Mouse (Mus musculus) spleen, adult 2 months (tissue): ENCODE measurements around the gene 4930558K02Rik.

Experiments used
- CTCF ChIP-seq: fragments of 200-500 bp; IDR thresholded peaks from 2 replicates; pipeline ENCODE4 v1.5.1; 2011; ENCODE audit warnings: mild to moderate bottlenecking, inconsistent platforms; ENCODE audit not compliant: insufficient read depth, insufficient read length, insufficient replicate concordance; ENCODE audit errors: extremely low read depth
- POLR2A ChIP-seq: fragments of 200-500 bp; IDR thresholded peaks from 2 replicates; pipeline ENCODE4 v1.6.1; 2011; ENCODE audit warnings: low read depth, low read length, inconsistent platforms

- TF ChIP-seq CTCF, result no peak
- no peak for TF ChIP-seq POLR2A
These were observed 61.4 kb downstream of the 4930558K02Rik start for GRCm38 (mm10) chr1:161917940-161918484.
